Mouse (Mus musculus) intestine, embryonic 14.5 days (tissue): ENCODE measurements at regions not wholly inside any gene's neighbourhood (a gene's known extent, or its start where the extent isn't known, plus 50 kb on each side); places are given as distances from the start of the nearest gene placed in this dataset. TPM values are rescaled to one million over a fixed set of nuclear protein-coding genes. Genes with fewer than 3 reads are reported as not detected.

ENCODE experiments used
- ATAC-seq: fragments of 200-750 bp; cut with Nextera tagmentation; replicated peaks from 2 replicates; pipeline ENCODE4 v1.8.0; 2017; ENCODE audit warnings: low read depth, moderate number of reproducible peaks, moderate TSS enrichment, moderate library complexity; ENCODE audit not compliant: low FRiP score, low TSS enrichment
- DNase-seq: peaks from one replicate; pipeline ENCODE4 v3.0.0-alpha.2; 2018; ENCODE audit warnings: low spot score
- H3K27ac ChIP-seq: fragments of 300-500 bp; sonication (generic); 2 replicates; pipeline ENCODE4 v1.5.1; 2014; ENCODE audit warnings: low read depth, mild to moderate bottlenecking, control low read depth
- H3K27me3 ChIP-seq: fragments of 300-500 bp; sonication (generic); replicated peaks from 2 replicates; pipeline ENCODE4 v1.6.1; 2014; ENCODE audit warnings: low read length, control low read depth; ENCODE audit not compliant: control insufficient read depth, insufficient read depth
- H3K36me3 ChIP-seq: fragments of 300-500 bp; sonication (generic); 2 replicates; pipeline ENCODE4 v1.6.1; 2014; ENCODE audit warnings: low read length, control low read depth; ENCODE audit not compliant: control insufficient read depth, insufficient read depth
- H3K4me1 ChIP-seq: fragments of 300-500 bp; sonication (generic); replicated peaks from 2 replicates; pipeline ENCODE4 v1.6.1; 2014; ENCODE audit warnings: low read length, control low read depth, mixed read lengths; ENCODE audit not compliant: control insufficient read depth, insufficient read depth
- H3K4me2 ChIP-seq: fragments of 300-500 bp; sonication (generic); 2 replicates; pipeline ENCODE4 v1.6.1; 2014; ENCODE audit warnings: low read length
- H3K4me3 ChIP-seq: fragments of 300-500 bp; sonication (generic); 2 replicates; pipeline ENCODE4 v1.5.1; 2014; ENCODE audit warnings: low read depth, low read length, control low read depth, mixed read lengths
- H3K9ac ChIP-seq: fragments of 300-500 bp; sonication (generic); 2 replicates; pipeline ENCODE4 v1.6.1; 2014; ENCODE audit warnings: mild to moderate bottlenecking, low read length
- H3K9me3 ChIP-seq: fragments of 300-500 bp; sonication (generic); 2 replicates; pipeline ENCODE4 v1.6.1; 2016; ENCODE audit warnings: low read length, control low read depth; ENCODE audit not compliant: control insufficient read depth
- WGBS: fragments of 180-500 bp; shearing (Covaris S2); extraction: QIAGEN DNeasy Blood & Tissue Kit; methylation state at CpG from one replicate; pipeline ENCODE4 v1.1.7; 2014; 5-methylcytosine and 5-hydroxymethylcytosine counted together
- microRNA-seq: library from miRNA; unstranded; fragments of <30 nt; microRNA quantifications from one replicate; pipeline ENCODE4, GENCODE M21; 2016

DNA sequence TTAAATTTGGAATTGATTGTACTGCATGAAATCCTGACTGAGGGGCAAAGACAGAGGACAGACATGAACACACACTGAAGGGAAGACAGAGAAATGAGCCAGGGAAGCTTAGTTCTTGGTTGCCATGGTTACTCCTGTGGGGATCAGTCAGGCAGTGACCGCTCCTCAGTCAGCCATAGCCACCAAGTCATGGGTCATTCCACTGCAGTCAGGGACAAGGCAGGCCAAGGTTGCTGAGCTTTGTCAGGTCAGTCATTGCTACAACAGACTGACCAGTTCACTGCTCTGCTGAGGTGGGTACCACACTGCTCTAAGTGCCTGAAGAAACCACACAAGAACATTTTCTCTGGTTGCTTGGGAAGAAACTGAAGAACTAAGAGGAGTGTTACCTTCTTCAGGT, 428.7 kb upstream of the Ddx18 start:
- 100% methylated on average over 1 of the region's 1 CpGs for WGBS
- no peak overlapping the region for H3K27ac ChIP-seq

DNA sequence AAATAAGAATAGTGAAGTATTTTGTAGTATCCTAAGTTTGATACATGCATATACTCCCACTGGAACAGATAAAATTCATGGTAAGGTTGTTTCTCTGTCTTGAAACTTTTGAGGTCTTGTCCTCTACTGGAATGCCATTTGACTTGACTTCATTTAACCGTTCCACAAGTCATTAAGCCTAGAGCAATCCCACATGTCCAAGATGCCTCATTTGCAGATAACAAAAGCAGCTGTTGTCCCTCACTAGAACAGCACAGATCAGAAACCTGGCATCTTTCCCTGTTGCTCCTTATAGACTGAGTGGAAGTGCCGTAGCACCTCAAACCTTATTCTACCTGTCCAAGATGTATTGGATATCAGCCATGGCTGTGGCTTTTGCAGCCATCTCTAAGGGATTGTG, 422.9 kb upstream of the Ddx18 start:
- no peak for DNase-seq
- H3K4me1 ChIP-seq: no peaks in the 10 kb centered on the region

More for the DNA sequence above, 428.7 kb upstream of the Ddx18 start:
- DNase-seq (no peak), ATAC-seq (no peak)
- no peaks in the 10 kb centered on the region for H3K27me3 ChIP-seq
- no peak overlapping the region for H3K4me3 ChIP-seq
- no peaks in the 10 kb centered on the region for H3K4me1 ChIP-seq
- no peaks in the 10 kb centered on the region for H3K9me3 ChIP-seq
- H3K9ac ChIP-seq: no peak overlapping the region
- no peak overlapping the region for H3K4me2 ChIP-seq
- no peaks in the 10 kb centered on the region for H3K36me3 ChIP-seq

DNA sequence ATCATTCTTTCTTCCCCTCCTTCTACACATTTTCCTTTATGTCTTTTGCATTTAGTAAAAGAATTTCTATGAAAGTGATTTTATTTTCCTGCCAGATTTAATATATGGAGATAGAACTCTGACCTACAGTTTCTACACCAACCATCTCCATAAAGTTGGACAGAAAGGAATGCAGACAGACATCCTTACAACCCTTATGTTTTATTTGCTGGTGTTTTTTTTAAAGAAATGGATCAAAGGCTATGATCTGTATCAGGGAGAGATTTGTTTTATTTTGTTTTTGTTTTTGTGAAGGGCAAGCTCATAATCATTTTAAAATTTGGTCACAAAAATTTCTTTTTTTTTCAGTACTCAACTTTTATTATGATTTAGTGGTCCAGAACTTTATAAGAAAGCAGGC, 391.2 kb upstream of the Ddx18 start:
- no peak for DNase-seq
- H3K9ac ChIP-seq: no peak overlapping the region
- H3K4me2 ChIP-seq: no peak overlapping the region
- no peaks in the 10 kb centered on the region for H3K4me1 ChIP-seq
- ATAC-seq: no peak
- no peak overlapping the region for H3K27ac ChIP-seq
- H3K9me3 ChIP-seq: no peaks in the 10 kb centered on the region
- H3K27me3 ChIP-seq: no peaks in the 10 kb centered on the region
- no peak overlapping the region for H3K4me3 ChIP-seq
- H3K36me3 ChIP-seq: no peaks in the 10 kb centered on the region

More for the DNA sequence above, 422.9 kb upstream of the Ddx18 start:
- ATAC-seq: no peak
- WGBS: 74% methylated on average over 2 of the region's 2 CpGs
- Histone ChIP-seq H3K27ac (no peak overlapping the region), H3K4me3 (no peak overlapping the region), H3K9ac (no peak overlapping the region), H3K9me3 (no peaks in the 10 kb centered on the region), H3K4me2 (no peak overlapping the region), H3K36me3 (no peaks in the 10 kb centered on the region), H3K27me3 (no peaks in the 10 kb centered on the region)

DNA sequence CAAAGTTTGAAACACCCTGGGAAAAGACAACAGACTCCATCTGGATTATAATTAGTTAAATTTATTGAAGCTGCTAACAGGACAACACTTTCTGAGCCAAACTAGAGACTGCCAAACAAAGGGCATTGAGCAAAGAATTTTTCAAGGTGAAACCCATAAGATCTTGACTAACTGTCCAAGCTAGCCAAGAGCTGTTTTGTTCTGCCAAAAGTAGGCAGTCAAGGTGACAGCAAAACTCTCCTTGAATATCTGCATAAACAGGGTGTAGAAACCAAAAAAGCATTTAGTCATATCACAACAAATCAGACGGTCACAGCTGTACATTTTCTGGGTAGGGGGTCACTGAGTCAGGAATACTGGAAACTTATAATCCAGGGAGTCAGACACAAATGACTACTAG, 368.1 kb upstream of the Ddx18 start:
- Histone ChIP-seq H3K27ac (no peak overlapping the region), H3K36me3 (no peaks in the 10 kb centered on the region), H3K9me3 (no peaks in the 10 kb centered on the region), H3K4me3 (no peak overlapping the region), H3K27me3 (no peaks in the 10 kb centered on the region), H3K4me1 (no peaks in the 10 kb centered on the region), H3K4me2 (no peak overlapping the region), H3K9ac (no peak overlapping the region)
- 85% methylated on average over 1 of the region's 1 CpGs for WGBS
- ATAC-seq (no peak), DNase-seq (no peak)

Small RNA genes in the stretch of these regions (microRNA-seq; reads per million reads assigned to microRNA genes)
- gene Gm26472: not detected
